Mouse (Mus musculus) forelimb bud, embryonic 11.5 days (tissue): ENCODE results near the gene Spon1.
A peak's percentile ranks its signal among the peaks of the same experiment; 100 is the strongest.

Experiments
- DNase-seq: peaks from one replicate; pipeline ENCODE4 v3.0.0-alpha.2; 2012; ENCODE audit warnings: low read depth, low spot score

Spon1 gene

GRCm38 (mm10) chr7:114058927-114059441 is 293.2 kb downstream of the Spon1 start:
- DNase-seq, result no peak

GRCm38 (mm10) chr7:114060445-114060844 is 294.6 kb downstream of the Spon1 start:
- no peak for DNase-seq

DNA sequence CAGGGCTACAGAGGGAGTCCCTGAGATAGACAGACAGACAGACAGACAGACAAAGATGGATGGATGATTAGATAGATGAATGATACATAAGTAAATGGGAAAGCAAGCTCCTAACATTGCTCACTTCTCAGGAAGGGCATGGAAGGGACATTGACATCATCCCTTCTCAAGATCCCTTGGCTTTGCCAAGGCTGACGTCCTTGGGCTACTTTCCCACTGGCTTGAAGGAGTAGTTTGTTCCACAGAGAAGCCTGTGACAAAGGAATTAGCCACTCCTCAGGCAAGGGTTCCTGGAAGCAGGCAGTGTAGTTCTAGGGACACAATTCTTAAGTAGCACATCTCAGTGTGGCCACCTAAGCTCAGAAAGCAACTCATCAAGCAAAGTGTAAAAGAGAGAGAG is 296.7 kb downstream of the Spon1 start:
- no peak for DNase-seq

- DNase-seq, result no peak
Measured at GRCm38 (mm10) chr7:114063534-114063933, 297.7 kb downstream of the Spon1 start.

GRCm38 (mm10) chr7:114063966-114064365 is 298.2 kb downstream of the Spon1 start:
- DNase-seq, result no peak

DNA sequence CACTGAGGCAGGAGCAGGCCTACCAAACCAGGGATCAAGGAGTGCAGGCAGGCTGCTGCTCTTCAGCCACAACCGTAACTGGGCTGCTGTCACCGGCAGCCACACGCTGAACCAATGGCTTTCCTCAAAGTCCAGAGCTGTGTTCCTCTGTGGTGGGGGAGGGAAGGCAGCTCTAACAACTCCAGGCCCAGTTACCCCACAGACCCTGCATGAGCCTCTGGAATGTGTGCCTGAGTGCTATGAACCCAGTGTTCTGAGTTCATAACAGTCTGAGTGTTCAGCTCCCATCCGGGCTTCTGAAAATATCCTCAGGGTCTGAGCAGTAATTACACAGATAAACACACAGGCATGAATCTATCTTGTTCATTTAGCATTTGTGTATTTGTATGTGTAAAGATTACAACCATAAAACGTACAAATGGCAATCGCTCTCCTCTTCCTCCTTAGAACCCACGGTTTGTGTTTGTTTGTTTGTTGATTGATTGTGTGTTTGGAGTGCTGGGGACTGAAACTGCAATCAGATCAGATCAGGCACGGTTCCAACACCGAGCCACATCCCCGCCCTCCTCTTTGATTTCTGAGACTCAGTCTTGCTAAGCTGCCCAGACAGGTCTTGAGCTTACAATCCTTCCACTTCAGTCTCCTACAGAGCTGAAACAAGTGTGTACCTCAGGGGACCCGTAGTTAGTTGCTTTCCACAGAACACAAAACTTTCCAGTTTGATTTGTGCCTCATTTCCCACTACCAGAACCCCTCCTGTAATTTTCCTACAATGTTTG is 299.8 kb downstream of the Spon1 start:
- DNase-seq, result peak; percentile 26

GRCm38 (mm10) chr7:114066529-114067178 is 300.9 kb downstream of the Spon1 start:
- DNase-seq, result peak; percentile 89

- no peak for DNase-seq
Measured at GRCm38 (mm10) chr7:114068956-114069533, 303.2 kb downstream of the Spon1 start.

DNA sequence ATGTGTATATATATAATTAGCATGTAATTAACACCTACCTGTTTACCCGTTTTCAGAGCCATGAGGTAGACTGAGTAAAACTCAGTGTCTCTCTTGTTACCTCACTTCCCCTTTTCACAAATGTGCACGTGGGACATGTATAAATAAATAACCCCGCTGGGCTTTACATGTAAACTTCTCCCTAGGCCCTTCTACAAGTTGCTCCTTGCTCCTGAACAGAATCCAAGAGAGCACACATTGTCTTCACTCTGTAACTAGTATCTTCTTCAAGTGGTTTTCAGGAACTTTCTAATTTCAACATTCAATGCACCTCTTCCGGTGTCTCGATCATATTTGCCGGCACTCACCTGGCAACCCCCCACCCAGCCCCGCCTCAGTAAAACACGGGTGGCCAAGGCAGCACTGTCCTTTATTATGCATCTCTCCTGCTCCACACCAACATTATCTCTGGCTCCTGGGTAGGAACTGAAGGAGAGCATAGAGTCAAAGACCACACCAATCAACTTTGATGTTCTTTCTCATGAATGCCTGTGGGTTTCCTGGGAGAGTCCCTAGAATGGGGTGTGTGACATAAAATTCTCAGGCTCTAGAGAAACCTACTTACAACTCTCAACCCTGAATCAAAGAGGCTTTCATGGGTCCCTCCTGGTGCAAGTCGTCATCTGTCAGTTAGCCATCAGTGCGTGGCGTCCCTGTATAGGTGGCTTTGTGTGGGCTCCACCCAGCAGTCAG is 304.1 kb downstream of the Spon1 start:
- no peak for DNase-seq

GRCm38 (mm10) chr7:114070458-114070840 is 304.7 kb downstream of the Spon1 start:
- DNase-seq, result no peak

GRCm38 (mm10) chr7:114071395-114071794 is 305.6 kb downstream of the Spon1 start:
- DNase-seq, result no peak

DNA sequence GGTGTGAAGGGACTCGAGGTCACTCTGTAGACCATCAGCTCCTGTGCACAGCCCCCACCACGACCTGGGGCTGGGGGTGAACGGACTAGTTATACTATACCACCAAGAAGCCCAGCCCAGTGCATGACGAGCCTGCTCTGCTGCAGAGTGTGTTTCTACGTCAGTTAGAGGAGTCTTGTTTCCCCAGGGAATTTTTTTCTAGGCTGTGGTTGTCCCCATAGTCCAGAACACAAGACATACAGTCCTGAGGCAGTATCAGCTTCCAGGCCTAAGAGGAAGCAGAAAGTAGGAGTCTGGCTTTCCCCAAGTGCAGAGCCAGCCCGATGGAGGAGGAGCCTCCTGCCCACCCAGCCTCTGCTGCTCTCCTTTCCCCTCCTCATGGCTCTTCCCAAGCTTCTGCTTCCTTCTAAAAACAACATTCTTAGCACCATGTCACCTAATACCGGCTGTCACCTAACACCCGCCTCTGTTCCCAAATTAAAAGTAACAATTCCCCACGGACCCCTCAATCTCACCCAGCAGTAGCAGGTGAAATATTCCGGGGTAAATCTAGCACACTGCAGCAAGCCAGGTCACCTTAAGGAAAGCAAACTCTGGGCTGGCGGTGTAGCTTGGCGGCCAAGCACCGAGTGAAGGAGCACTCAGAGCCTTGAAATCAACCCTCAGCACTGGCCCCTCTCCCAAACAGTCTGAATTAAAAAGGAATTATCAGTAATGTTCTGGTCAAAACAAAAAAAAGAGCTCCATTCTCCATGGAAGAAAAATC is 306.2 kb downstream of the Spon1 start:
- peak; percentile 59 for DNase-seq

DNA sequence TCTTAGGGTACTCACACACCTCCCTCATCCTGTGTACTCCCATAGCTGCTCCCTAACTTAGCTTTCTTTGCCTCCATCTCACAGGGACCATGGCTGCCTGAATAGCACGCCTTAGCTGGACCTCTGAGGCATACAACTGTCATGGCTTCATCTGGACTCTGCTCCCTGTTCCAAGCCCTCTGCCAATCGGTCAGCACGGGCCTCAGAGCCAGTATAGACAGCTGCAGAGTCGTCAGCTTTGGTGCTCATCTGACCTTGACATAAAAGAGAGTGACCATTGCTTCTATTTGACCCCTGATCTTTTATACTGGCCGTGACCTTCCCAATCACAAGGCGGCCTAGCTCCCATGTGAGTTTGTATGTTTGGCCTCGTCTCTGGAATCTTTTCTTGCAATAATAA is 308.3 kb downstream of the Spon1 start:
- no peak for DNase-seq

DNA sequence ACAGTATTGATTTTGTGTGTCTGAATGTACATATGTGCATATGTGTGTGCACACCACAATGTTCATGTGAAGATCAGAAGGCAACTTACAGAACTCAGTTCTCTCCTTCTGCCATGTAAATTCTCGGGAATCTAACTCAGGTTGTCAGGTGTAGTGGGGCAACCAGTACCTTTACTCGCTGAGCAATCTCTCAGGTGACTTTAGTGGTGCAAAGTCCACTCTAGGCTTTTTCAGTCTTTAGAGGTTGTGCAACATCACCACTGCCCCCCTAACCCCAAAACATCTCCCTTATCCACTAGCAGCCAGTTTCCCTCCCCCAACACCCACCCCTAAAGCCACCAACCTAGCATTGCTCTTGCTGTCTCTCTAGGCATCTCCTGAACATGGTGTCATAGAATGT is 308.8 kb downstream of the Spon1 start:
- DNase-seq, result no peak

GRCm38 (mm10) chr7:114079343-114079742 is 313.5 kb downstream of the Spon1 start:
- no peak for DNase-seq

DNA sequence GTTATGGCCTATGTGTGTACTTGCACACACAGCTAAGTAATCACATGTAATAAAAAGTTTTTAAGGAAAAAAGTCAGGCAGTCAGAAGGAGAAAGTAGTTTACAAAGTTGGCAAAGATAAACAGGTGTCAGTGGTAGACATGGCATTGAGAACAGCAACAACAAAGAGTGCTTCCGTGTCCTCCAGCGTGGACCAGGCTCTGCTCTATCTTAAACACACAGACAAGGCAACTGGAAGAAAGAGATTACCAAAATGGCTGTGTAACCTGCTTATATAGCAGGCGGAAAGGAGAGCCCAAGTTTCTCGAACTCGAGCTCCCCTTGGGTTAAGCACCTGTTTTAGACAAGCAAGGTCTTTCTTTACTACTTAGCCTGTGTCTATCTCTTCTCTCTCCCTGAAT is 314.5 kb downstream of the Spon1 start:
- no peak for DNase-seq

GRCm38 (mm10) chr7:114081633-114082420 is 316.0 kb downstream of the Spon1 start:
- no peak for DNase-seq

DNA sequence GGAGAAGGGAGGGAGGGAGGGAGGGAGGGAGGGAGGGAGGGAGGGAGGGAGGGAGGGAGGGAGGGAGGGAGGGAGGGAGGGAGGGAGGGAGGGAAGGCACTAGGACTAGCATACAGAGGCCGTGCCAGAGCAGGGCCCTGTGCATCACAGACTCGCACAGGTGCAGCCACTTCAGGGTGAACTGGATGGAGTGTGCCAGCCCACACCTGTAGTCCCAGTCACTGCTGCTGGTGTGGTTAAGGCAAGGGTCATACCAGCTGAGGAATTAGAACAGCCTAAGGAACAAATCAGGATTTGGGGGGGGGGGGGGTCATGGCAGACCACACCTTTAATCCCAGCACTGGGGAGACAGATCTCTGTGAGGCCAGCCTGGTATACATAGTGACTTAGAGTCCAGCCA is 317.3 kb downstream of the Spon1 start:
- DNase-seq, result no peak

GRCm38 (mm10) chr7:114083760-114084159 is 318.0 kb downstream of the Spon1 start:
- no peak for DNase-seq

DNA sequence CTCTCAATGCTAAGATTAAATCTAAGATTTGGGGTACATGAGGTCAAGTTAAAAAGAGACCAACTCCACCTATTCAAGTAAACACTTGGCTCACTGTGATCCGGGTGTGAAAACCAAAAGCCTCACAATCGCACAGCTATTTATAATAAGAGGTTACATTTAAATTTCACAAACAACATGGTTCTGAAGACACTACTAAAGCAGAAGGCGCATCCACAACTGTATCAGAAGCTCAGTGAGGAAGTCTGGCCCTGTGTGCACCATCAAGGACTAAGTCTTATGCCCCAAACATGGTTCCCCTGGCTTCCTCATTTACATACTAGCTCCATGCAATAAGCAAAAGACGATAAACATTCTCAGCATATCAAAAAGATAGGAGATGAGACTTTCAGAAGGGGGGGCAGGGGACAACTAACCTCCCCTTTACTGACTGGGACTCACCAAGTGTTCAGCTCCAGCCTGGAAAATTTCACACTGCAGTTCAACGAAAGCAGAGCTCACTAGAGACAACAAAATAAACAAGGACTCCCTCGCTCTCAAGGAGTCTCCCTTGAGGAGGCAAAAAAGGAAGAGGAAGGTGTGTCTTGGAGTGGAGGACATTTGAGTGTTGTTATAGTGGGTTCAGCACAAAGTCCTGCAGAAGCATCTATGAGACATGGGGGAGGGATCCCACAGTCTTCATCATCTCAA is 320.4 kb downstream of the Spon1 start:
- DNase-seq, result no peak
